Comparison of ENCODE assay signal across 20 mouse cellular contexts in the genomic region with DNA sequence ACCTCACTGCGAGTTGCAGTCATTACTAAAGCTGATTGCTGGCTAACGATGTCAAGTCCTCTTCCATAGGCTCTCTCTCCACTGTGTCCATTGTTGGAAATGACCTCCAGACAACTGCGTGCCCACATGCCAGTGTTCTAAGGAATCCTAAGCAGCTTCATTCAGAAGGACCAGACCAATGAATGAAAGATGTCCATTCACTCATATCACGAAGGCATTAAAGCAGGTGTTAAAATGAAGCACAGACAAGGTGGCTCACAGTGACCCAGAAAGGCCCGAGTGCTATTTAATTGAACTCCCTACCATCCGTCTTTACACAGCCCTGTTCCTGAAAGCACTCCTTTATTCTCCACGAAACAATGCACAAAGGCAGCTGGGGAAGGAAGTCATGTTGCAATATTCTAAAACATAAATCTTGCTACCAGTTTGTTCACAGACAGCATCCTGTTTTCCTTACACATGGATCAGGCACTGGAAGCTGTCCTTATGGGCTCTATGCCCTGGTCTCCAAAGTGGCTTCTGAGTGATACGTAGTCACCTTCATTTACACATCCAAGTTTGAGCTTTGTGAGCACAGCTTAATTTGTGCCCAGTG. TPM values are rescaled to one million over a fixed set of nuclear protein-coding genes. Genes with fewer than 3 reads are reported as not detected.
DNase-seq lines count a peak whose midpoint lies in the region; ATAC-seq and TF ChIP-seq lines count a peak whose summit lies in the region.
"Had no signal": no experiment of that assay in that cellular context is flagged by ENCODE, and none has a peak within 500 bp of the region (broad histone marks: within the 10 kb centered on the region; RNA-seq: fewer than 3 reads in every experiment).

No protein-coding gene starts in this region.

- no peak overlapping the region for H3K4me3 ChIP-seq in heart, embryonic 12.5 days
- H3K4me3 ChIP-seq in kidney, postnatal 0 days (replicated peaks; ENCODE audit: low read depth, low read length), result no peak overlapping the region
- H3K4me3 ChIP-seq in hindbrain, embryonic 14.5 days (replicated peaks; ENCODE audit: low read length), result no peak overlapping the region
- H3K4me3 ChIP-seq: hindbrain, embryonic 13.5 days; layer of hippocampus, adult 2 months; left cerebral cortex, adult 2 months; liver, embryonic 13.5 days had no signal

- H3K9ac ChIP-seq in heart, embryonic 12.5 days, result peak overlapping the region; percentile 24
- no peak overlapping the region for H3K9ac ChIP-seq in kidney, postnatal 0 days (ENCODE audit: low read depth, low read length)
- no peak overlapping the region for H3K9ac ChIP-seq in hindbrain, embryonic 14.5 days
- H3K9ac ChIP-seq: hindbrain, embryonic 13.5 days; liver, embryonic 13.5 days had no signal

- H3K27me3 ChIP-seq in heart, embryonic 12.5 days (replicated peaks), result no peaks in the 10 kb centered on the region
- no peaks in the 10 kb centered on the region for H3K27me3 ChIP-seq in kidney, postnatal 0 days (ENCODE audit: insufficient read depth, low read length)
- H3K27me3 ChIP-seq in hindbrain, embryonic 14.5 days (ENCODE audit: control insufficient read depth, insufficient read depth, low read length), result no peaks in the 10 kb centered on the region
- H3K27me3 ChIP-seq: hindbrain, embryonic 13.5 days; liver, embryonic 13.5 days had no signal

- WGBS in heart, embryonic 12.5 days, result 44% methylated on average over 8 of the region's 8 CpGs
- WGBS in kidney, postnatal 0 days, result 47% methylated on average over 8 of the region's 8 CpGs
- 40% methylated on average over 8 of the region's 8 CpGs for WGBS in hindbrain, embryonic 14.5 days

- H3K4me2 ChIP-seq in heart, embryonic 12.5 days, result peak overlapping the region; percentile 16; the same call in 1 of the 2 replicates
- no peak overlapping the region for H3K4me2 ChIP-seq in kidney, postnatal 0 days (ENCODE audit: low read length)
- H3K4me2 ChIP-seq in hindbrain, embryonic 14.5 days (replicated peaks), result no peak overlapping the region
- H3K4me2 ChIP-seq: hindbrain, embryonic 13.5 days; liver, embryonic 13.5 days had no signal

- no peak for DNase-seq in heart, adult 8-10 months (ENCODE audit: low spot score)
- DNase-seq in kidney, postnatal 0 days (ENCODE audit: low spot score), result no peak
- DNase-seq in kidney, adult 9 months, result no peak
- peak; percentile 84 for DNase-seq in Muller cell, postnatal 12 days (ENCODE audit: inconsistent ontology term)
- peak; percentile 43 for DNase-seq in forelimb bud, embryonic 11.5 days (ENCODE audit: low read depth, low spot score)
- DNase-seq in left cerebral cortex, adult 11 months (ENCODE audit: low spot score), result no peak
- DNase-seq in hindbrain, embryonic 14.5 days (ENCODE audit: low spot score), result no peak
- DNase-seq: adrenal gland, adult 8-10 months; cerebellum, adult 2 months; gastrocnemius, postnatal 10 days; kidney, adult 11 months; liver, embryonic 13.5 days; thymus, postnatal 36 days had no signal

- H3K4me1 ChIP-seq in heart, embryonic 12.5 days (replicated peaks), result peaks cover 59% of the 10 kb centered on the region
- H3K4me1 ChIP-seq in kidney, postnatal 0 days (replicated peaks; ENCODE audit: insufficient read depth, low read length), result no peaks in the 10 kb centered on the region
- H3K4me1 ChIP-seq in hindbrain, embryonic 14.5 days (replicated peaks; ENCODE audit: control insufficient read depth, insufficient read depth, low read length), result no peaks in the 10 kb centered on the region
- H3K4me1 ChIP-seq: hindbrain, embryonic 13.5 days had no signal

- no peak for TF ChIP-seq CTCF in kidney, postnatal 0 days (IDR thresholded peaks at IDR 0.05; ENCODE audit: low read depth)

- H3K9me3 ChIP-seq in heart, embryonic 12.5 days (replicated peaks), result no peaks in the 10 kb centered on the region
- H3K9me3 ChIP-seq in kidney, postnatal 0 days (replicated peaks; ENCODE audit: low read length), result no peaks in the 10 kb centered on the region
- H3K9me3 ChIP-seq in hindbrain, embryonic 14.5 days (ENCODE audit: control insufficient read depth, low read length), result no peaks in the 10 kb centered on the region
- H3K9me3 ChIP-seq: hindbrain, embryonic 13.5 days; liver, embryonic 13.5 days had no signal

- H3K36me3 ChIP-seq in heart, embryonic 12.5 days, result peaks cover 6% of the 10 kb centered on the region; the same call in 1 of the 2 replicates
- H3K36me3 ChIP-seq in kidney, postnatal 0 days (ENCODE audit: insufficient read depth, low read length), result no peaks in the 10 kb centered on the region
- H3K36me3 ChIP-seq in hindbrain, embryonic 14.5 days (replicated peaks; ENCODE audit: control insufficient read depth, insufficient read depth), result no peaks in the 10 kb centered on the region
- H3K36me3 ChIP-seq: G1E; hindbrain, embryonic 13.5 days; liver, embryonic 13.5 days had no signal

- ATAC-seq in heart, embryonic 12.5 days (ENCODE audit: insufficient number of reproducible peaks, low FRiP score), result no peak
- no peak for ATAC-seq in kidney, postnatal 0 days (replicated peaks; ENCODE audit: low FRiP score, low read depth)
- ATAC-seq in hindbrain, embryonic 14.5 days (ENCODE audit: low FRiP score), result no peak
- ATAC-seq: forebrain, embryonic 16.5 days had no signal

- H3K27ac ChIP-seq in heart, embryonic 12.5 days (ENCODE audit: poor library complexity, severe bottlenecking), result peak overlapping the region; percentile 64
- H3K27ac ChIP-seq in kidney, postnatal 0 days, result 0 out of 2 replicates have a peak overlapping the region, but pooled peaks have one; percentile 28
- no peak overlapping the region for H3K27ac ChIP-seq in hindbrain, embryonic 14.5 days
- H3K27ac ChIP-seq: hindbrain, embryonic 13.5 days; layer of hippocampus, adult 2 months; left cerebral cortex, adult 2 months; liver, embryonic 13.5 days had no signal

RNA-seq across cellular contexts. Expression of a gene that starts 23.3 kb away (rescaled TPM):
- polyA plus RNA-seq in heart, embryonic 12.5 days (2016; fragmentation: Nextera tagmentation; extraction: Ambion mirVana), result 51.5 and 53.5 TPM in 2 replicates
- 100 to 1,000 TPM in 2 of 4 experiments, 10 to 100 TPM in 2; 69.5 to 106 (median 92.6) TPM for total RNA-seq in heart, adult 8-10 months (2022)
- polyA plus RNA-seq in kidney, postnatal 0 days (2015; fragmentation: Nextera tagmentation; extraction: Ambion mirVana), result 30.1 and 32.1 TPM in 2 replicates
- 21.4 and 25.9 TPM in 2 replicates for polyA plus RNA-seq in hindbrain, embryonic 14.5 days (2014; fragmentation: Nextera tagmentation; extraction: Ambion mirVana)
- total RNA-seq: megakaryocyte-erythroid progenitor cell, adult 5-6 weeks had no signal
- polyA plus RNA-seq: G1E had no signal

Comparison
In these comparisons a context has a peak if more than half of its experiments do, and no peak if none do; other contexts are left out.
1. DNase-seq: peak in Muller cell, postnatal 12 days (single experiment) and forelimb bud, embryonic 11.5 days (single experiment); none in heart, adult 8-10 months (single experiment), kidney, postnatal 0 days (single experiment), kidney, adult 9 months (single experiment), left cerebral cortex, adult 11 months (single experiment) and hindbrain, embryonic 14.5 days (single experiment).